Mouse (Mus musculus): Measurements from ENCODE around the gene Sun1. TPM values are rescaled to one million over a fixed set of nuclear protein-coding genes. Genes with fewer than 3 reads are reported as not detected.
A peak's percentile ranks its signal among the peaks of the same experiment; 100 is the strongest.

Gene Sun1
- polyA plus RNA-seq, 1 experiment: 125 TPM

- Histone ChIP-seq H3K36me3 (ENCODE audit: control insufficient read depth, insufficient read depth, low read length) (no peaks in the 10 kb centered on the region), H3K27me3 (ENCODE audit: control insufficient read depth, insufficient read depth, low read length) (no peaks in the 10 kb centered on the region), H3K4me3 (ENCODE audit: control insufficient read depth, low read depth, low read length) (no peak overlapping the region), H3K27ac (ENCODE audit: control insufficient read depth, insufficient read depth, low read depth, low read length) (peak overlapping the region; percentile 83), H3K4me1 (ENCODE audit: control insufficient read depth, insufficient read depth, low read length) (peaks cover 16% of the 10 kb centered on the region)
- TF ChIP-seq POLR2A (IDR thresholded peaks at IDR 0.05; ENCODE audit: control insufficient read depth, low read depth, low read length): no peak
Measured at GRCm38 (mm10) chr5:139251279-139251678, 50.8 kb downstream of the Sun1 start.

DNA sequence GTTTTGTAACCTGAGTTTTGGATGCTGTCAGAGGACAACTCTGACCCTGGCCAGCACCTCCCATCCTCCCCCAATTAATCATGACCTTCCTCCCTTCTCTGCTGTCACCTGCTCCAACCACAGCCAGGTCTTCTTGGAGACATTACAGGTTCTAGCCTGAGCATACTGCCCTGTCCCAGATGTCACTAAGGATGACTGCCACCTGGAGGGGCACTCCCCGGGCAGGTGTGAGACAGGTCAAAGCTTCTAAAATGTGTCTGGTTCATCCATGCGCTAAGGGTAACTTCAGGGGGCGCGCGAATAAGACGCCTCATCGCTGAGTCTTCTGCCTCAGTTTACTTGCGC lies 51.3 kb downstream of the Sun1 start:
- Histone ChIP-seq H3K4me1 (ENCODE audit: control insufficient read depth, insufficient read depth, low read length) (peaks cover 18% of the 10 kb centered on the region), H3K27ac (ENCODE audit: control insufficient read depth, insufficient read depth, low read depth, low read length) (peak overlapping the region; percentile 83), H3K4me3 (ENCODE audit: control insufficient read depth, low read depth, low read length) (peak overlapping the region; percentile 97), H3K36me3 (ENCODE audit: control insufficient read depth, insufficient read depth, low read length) (no peaks in the 10 kb centered on the region), H3K27me3 (ENCODE audit: control insufficient read depth, insufficient read depth, low read length) (no peaks in the 10 kb centered on the region)
- no peak for TF ChIP-seq CTCF (IDR thresholded peaks at IDR 0.05; ENCODE audit: control insufficient read depth, insufficient read depth, insufficient replicate concordance, low read depth, low read length)
- no peak for TF ChIP-seq POLR2A (IDR thresholded peaks at IDR 0.05; ENCODE audit: control insufficient read depth, low read depth, low read length)

GRCm38 (mm10) chr5:139252081-139252909 lies 51.9 kb downstream of the Sun1 start, which contains the start of gene Get4:
Gene Get4, plus strand, starts transcription at chr5:139252324.
- H3K4me3 ChIP-seq (ENCODE audit: control insufficient read depth, low read depth, low read length): peak within 1 kb of the TSS; percentile 97
- peak within 1 kb of the TSS; percentile 98 for H3K27ac ChIP-seq (ENCODE audit: control insufficient read depth, insufficient read depth, low read depth, low read length)
- TF ChIP-seq CTCF (IDR thresholded peaks at IDR 0.05; ENCODE audit: control insufficient read depth, insufficient read depth, insufficient replicate concordance, low read depth, low read length) (no peak), POLR2A (IDR thresholded peaks at IDR 0.05; ENCODE audit: control insufficient read depth, low read depth, low read length) (peak; percentile 59; the same call in 1 of the 2 replicates)
- no peaks in the 10 kb centered on the region for H3K27me3 ChIP-seq (ENCODE audit: control insufficient read depth, insufficient read depth, low read length)
- H3K36me3 ChIP-seq (ENCODE audit: control insufficient read depth, insufficient read depth, low read length): no peaks in the 10 kb centered on the region
- peaks cover 18% of the 10 kb centered on the region for H3K4me1 ChIP-seq (ENCODE audit: control insufficient read depth, insufficient read depth, low read length)

- peak overlapping the region; percentile 97 for H3K4me3 ChIP-seq (ENCODE audit: control insufficient read depth, low read depth, low read length)
- no peaks in the 10 kb centered on the region for H3K27me3 ChIP-seq (ENCODE audit: control insufficient read depth, insufficient read depth, low read length)
- peaks cover 18% of the 10 kb centered on the region for H3K4me1 ChIP-seq (ENCODE audit: control insufficient read depth, insufficient read depth, low read length)
- H3K36me3 ChIP-seq (ENCODE audit: control insufficient read depth, insufficient read depth, low read length): no peaks in the 10 kb centered on the region
- peak overlapping the region; percentile 98 for H3K27ac ChIP-seq (ENCODE audit: control insufficient read depth, insufficient read depth, low read depth, low read length)
- no peak for TF ChIP-seq POLR2A (IDR thresholded peaks at IDR 0.05; ENCODE audit: control insufficient read depth, low read depth, low read length)
- TF ChIP-seq CTCF (IDR thresholded peaks at IDR 0.05; ENCODE audit: control insufficient read depth, insufficient read depth, insufficient replicate concordance, low read depth, low read length): no peak
Measured at GRCm38 (mm10) chr5:139252910-139253245, 52.4 kb downstream of the Sun1 start.

GRCm38 (mm10) chr5:139253301-139253741 lies 52.9 kb downstream of the Sun1 start:
- H3K27me3 ChIP-seq (ENCODE audit: control insufficient read depth, insufficient read depth, low read length): no peaks in the 10 kb centered on the region
- H3K27ac ChIP-seq (ENCODE audit: control insufficient read depth, insufficient read depth, low read depth, low read length): peak overlapping the region; percentile 98
- peak overlapping the region; percentile 97 for H3K4me3 ChIP-seq (ENCODE audit: control insufficient read depth, low read depth, low read length)
- peaks cover 18% of the 10 kb centered on the region for H3K4me1 ChIP-seq (ENCODE audit: control insufficient read depth, insufficient read depth, low read length)
- TF ChIP-seq CTCF (IDR thresholded peaks at IDR 0.05; ENCODE audit: control insufficient read depth, insufficient read depth, insufficient replicate concordance, low read depth, low read length) (no peak), POLR2A (IDR thresholded peaks at IDR 0.05; ENCODE audit: control insufficient read depth, low read depth, low read length) (peak; percentile 54; the same call in 1 of the 2 replicates)
- H3K36me3 ChIP-seq (ENCODE audit: control insufficient read depth, insufficient read depth, low read length): no peaks in the 10 kb centered on the region

- peaks cover 18% of the 10 kb centered on the region for H3K4me1 ChIP-seq (ENCODE audit: control insufficient read depth, insufficient read depth, low read length)
- no peak overlapping the region for H3K4me3 ChIP-seq (ENCODE audit: control insufficient read depth, low read depth, low read length)
- TF ChIP-seq POLR2A (IDR thresholded peaks at IDR 0.05; ENCODE audit: control insufficient read depth, low read depth, low read length) (no peak), CTCF (IDR thresholded peaks at IDR 0.05; ENCODE audit: control insufficient read depth, insufficient read depth, insufficient replicate concordance, low read depth, low read length) (peak; percentile 1; the same call in 1 of the 2 replicates)
- H3K27ac ChIP-seq (ENCODE audit: control insufficient read depth, insufficient read depth, low read depth, low read length): no peak overlapping the region
- no peaks in the 10 kb centered on the region for H3K27me3 ChIP-seq (ENCODE audit: control insufficient read depth, insufficient read depth, low read length)
- H3K36me3 ChIP-seq (ENCODE audit: control insufficient read depth, insufficient read depth, low read length): no peaks in the 10 kb centered on the region
Measured at GRCm38 (mm10) chr5:139254938-139255337, 54.5 kb downstream of the Sun1 start.

DNA sequence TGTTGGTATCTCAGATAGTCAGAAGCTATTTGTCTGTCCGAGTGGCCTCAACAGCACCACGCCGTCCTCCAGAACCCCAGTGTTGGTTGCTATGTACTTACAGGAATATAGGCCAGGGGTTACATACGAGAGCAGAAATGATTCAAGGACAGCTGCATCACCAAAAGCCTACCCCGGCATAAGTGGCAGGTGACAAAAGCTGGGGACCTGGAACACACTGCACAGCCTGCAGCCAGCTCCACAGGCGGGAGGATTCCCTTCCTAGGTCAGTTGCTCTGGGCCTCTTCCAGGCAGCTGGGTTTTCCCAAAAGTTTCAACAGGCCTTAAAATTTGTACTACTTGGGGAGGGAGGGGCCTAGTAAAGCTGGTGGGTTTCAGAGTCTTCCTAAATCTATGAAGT lies 55.3 kb downstream of the Sun1 start:
- Histone ChIP-seq H3K4me1 (ENCODE audit: control insufficient read depth, insufficient read depth, low read length) (peaks cover 18% of the 10 kb centered on the region), H3K4me3 (ENCODE audit: control insufficient read depth, low read depth, low read length) (no peak overlapping the region), H3K36me3 (ENCODE audit: control insufficient read depth, insufficient read depth, low read length) (no peaks in the 10 kb centered on the region), H3K27me3 (ENCODE audit: control insufficient read depth, insufficient read depth, low read length) (no peaks in the 10 kb centered on the region), H3K27ac (ENCODE audit: control insufficient read depth, insufficient read depth, low read depth, low read length) (peak overlapping the region; percentile 39; the same call in 1 of the 2 replicates)
- TF ChIP-seq POLR2A (IDR thresholded peaks at IDR 0.05; ENCODE audit: control insufficient read depth, low read depth, low read length) (no peak), CTCF (IDR thresholded peaks at IDR 0.05; ENCODE audit: control insufficient read depth, insufficient read depth, insufficient replicate concordance, low read depth, low read length) (no peak)
